Mouse (Mus musculus): ENCODE results near the gene Ddx43.

Ddx43 gene

DNA sequence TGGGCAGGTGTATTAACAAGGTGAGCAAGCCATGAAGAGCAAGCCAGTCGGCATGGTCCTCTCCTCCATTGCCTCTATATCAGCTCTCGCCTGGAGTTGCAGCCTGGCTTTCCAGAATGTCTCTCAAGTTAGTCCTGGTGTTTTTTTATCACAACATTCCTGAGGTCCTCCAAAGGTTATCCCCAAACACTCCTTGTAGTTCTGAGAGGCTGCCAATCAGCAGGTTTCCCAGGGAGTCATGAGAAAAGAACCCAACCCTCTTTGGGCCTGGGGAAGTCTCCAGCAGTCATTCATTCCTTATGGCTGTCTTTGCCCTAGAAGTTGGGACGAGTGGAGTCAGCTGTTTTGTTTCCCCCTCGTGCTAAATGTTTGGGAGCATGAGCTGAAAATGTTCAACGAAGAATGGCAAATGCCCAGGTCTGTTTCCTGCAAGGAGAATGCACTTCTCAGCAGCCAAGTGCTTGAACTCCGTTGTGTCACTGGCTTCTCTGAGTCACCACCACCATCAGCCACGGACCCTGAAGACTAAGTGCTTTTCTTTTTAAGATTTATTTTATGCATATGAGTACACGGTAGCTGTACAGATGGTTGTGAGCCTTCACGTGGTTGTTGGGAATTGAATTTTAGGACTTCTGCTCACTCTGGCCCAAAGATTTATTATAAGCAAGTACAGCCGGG is 22.6 kb upstream of the Ddx43 start:
- DNase-seq (ENCODE audit: low read depth, low spot score): no peak

DNA sequence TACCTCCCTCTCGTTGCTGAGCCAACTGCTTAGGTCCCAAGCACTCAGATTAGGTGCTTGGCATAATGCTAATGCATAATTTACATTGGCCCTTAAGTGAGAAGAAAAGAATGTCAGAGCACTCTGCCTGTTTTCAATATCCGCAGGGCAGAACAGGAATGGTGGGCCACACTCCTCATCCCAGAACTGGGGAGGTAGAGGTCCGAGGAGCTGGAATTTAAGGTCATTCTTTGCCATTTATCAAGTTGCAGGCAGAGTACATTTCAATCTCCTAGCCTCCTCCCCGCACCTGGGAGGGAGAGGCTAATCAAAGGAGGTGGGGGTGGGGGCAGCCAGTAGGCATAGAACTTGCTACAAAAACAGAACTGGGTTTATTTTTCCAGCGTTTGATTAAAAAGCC is 21.2 kb upstream of the Ddx43 start:
- DNase-seq (ENCODE audit: low read depth, low spot score): no peak

DNA sequence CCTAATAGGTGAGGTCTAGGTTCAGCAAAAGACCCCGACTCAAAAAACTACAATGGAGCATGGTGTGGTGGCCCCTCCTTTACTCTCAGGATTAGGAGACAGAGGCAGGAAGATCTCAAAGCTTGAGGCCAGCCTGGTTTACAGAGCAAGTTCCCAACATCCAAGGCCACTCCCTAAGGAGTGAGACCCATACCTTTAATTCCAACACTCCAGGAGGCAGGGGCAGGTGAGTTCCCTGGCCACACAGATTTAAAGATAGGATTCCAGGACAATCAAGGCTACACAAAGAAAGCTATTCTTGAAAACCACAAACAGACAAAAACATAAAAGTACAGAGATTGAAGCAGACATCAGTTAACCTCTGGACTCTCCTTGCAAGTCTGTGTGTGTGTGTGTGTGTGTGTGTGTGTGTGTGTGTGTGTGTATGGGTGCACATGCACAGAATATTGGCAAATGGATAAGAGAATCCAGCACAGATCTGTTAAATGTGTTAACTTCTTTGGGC is 20.6 kb upstream of the Ddx43 start:
- DNase-seq (ENCODE audit: low read depth, low spot score): no peak

DNA sequence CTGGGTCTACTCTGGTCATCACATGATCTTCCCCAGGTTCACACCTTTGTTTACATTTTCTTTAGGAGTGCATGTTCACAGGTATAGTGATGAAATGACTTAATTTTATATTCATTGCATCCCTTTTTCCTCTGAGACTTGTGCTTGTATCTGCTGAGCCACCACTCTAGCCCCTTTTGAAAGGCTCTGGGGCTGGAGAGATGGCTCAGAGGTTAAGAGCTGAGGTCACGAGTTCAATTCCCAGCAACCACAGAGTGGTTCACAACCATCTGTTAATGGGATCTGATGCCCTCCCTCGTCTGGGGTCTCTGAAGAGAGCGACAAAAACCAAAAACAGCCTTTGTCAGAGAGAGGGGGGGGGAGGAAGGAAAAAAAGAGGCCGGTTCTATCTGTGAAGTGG is 20.1 kb upstream of the Ddx43 start:
- DNase-seq (ENCODE audit: low read depth, low spot score): no peak

DNA sequence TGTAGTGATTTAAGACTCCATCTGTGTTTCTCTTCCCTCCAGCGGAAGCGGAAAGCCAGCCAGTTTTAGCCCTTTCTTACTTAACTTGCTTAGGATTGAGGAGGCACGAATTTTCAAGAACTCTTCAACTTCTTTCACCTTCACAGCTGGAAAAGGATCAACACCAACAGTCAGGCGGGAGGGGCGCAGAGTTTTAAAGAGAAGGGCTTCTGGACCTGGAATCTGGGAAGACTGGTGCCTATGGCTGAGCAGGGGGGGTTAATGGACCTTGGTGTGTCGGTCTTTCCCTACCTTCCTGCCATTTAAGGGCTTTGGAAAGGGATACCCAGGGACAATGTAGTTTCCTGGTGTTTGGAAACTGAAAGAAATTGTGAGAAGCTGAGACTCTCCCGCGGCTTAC is 18.0 kb upstream of the Ddx43 start:
- no peak for DNase-seq (ENCODE audit: low read depth, low spot score)

DNA sequence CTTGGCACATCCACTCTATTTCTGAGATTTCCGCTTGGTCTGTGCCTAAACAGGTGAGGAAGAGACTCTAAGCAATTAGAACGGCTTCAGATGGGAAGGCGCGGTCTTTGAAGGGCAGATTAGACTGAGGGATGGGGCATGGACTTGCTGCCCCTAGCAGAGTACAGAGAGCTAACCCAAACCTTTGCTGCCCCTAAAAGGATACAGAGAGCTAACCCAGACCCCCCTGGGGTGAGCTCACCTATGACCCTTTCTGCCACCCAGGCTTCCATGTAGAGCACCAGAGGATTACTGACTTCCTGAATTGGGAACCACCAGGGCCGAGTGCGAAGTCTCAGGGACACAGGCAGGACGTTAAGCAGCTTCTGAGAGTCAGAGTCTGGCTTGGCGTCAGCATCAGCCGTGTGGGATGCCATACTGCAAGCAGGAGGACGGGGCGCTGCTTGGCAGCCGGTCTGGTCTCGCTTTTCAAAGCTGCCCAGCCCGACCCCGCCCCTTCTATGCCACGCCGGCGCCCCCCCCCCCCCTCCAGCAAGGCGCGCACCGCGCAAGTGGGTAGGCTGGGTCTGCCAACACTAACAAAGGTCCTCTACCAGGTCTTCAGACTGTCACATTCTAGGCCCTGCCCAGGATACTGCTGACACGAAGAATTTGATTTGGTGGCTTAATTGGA is 17.3 kb upstream of the Ddx43 start, which contains the start of gene Ooep:
Gene Ooep, minus strand, starts transcription at position 613 of the 673 bp plus-strand sequence.
- no peak for DNase-seq (ENCODE audit: low read depth, low spot score)

DNA sequence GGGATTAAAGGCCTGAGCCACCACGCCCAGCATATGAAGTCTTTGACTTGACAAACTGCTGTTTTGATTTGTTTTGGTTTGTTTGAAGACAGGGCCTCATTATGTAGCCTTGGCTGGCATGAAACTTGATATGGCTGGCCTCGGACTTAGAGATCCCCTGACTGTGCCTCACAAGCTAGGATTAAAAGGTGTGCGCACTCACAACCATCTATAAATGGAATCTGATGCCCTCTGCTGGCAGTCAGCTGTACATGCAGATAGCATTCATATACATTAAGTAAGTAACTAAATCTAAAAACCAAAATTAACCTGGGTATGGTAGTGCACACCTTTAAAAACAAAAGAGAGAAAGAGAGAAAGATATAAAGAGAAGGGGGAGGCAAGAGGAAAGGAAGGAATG is 9.7 kb upstream of the Ddx43 start:
- DNase-seq (ENCODE audit: low read depth, low spot score): no peak

DNA sequence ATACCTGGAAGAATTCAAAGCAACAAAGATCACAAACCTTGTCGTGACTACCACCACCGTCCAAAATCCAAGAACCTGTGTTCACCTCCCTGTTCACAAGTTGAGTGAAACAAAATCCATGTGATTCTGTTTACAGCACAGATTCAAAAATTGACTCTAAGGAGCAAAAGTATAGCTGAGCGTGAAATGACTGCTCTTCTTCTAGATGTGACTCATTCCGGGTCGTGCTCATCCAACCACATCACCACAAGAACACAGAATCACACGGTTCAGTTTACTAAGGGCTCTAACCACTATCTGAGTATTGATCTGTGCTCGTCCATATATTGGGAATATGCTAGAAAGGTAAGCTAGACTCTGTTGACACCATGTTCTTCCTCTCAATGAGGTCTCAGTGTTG is 8.6 kb upstream of the Ddx43 start:
- peak; percentile 13 for DNase-seq (ENCODE audit: low read depth, low spot score)

DNA sequence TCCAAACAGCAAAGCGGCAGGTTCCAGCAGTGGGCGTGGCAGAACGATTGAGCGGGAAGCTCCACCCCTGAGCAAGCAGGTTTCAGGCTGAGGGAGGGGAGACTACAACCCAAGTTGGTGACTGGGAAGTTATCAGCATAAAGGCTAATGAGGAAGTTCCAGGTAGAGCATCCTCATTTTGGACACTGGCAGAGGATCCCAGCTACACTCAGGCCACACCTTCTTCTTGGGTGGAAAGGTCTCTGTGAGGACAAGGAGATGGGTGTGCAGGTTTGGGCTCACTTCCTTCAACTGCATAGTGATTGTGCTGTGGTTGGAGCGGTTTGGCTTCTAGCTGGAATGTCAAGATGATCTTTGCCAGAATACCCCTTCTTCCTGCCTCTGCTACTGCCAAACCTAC is 5.6 kb upstream of the Ddx43 start:
- DNase-seq (ENCODE audit: low read depth, low spot score): no peak

DNA sequence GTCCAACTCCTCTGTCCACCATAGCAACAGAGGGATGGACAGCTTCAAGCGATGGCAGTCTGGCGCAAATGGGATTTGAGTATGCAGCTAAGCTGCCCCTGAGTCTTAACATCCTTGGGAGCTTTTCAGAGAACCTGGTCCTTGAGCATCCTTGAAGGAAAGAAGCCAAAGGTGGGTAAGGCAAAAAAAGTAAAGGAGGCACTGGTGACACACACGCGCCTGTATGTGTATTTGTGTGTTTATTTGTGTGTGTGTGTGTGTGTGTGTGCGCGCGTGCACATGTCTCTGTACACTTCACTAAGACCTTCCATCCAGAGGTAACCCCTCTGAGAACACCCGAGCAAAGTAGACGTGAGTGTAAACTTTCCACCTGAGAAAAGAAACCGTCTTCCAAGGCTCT is 1.8 kb upstream of the Ddx43 start:
- DNase-seq (ENCODE audit: low read depth, low spot score): no peak

DNA sequence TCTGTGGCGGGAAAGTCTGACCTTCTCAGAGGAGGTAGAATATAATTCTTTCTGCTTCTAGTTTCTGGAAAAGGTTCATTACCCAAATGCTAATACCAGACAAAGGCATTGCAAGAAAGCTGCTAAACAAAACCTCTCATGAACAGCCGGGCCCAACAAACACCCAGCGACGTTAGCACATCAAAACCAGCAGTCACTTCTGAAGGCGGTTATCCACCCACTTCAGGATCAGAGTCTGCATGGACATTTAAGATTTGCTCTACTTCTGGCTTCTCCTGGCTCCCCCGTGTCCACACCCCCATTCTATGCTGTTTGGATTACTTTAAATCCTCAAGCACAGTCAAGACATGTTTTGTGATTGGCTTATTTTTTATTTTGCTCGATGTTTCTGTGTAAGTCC is 975 bp upstream of the Ddx43 start:
- DNase-seq (ENCODE audit: low read depth, low spot score): no peak

DNA sequence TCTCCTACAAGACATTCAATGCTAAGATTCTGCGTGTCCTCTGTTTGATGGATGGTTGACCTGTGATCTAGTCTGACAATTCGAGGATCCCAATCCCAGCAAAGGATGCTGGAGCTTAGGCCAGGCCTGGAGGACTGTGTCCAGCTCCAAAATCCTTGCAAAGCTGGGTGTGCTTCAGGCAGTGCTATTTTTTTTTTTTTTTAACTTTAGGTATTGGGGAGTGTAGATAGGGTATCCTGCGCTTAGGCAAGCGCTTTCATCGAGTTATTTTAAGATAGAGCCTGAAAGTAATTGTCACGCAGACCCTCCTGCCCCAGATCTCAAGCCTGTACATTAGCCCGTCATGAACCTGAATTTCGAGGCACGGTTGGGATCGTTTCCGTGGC is 340 bp upstream of the Ddx43 start:
- DNase-seq (ENCODE audit: low read depth, low spot score): no peak

DNA sequence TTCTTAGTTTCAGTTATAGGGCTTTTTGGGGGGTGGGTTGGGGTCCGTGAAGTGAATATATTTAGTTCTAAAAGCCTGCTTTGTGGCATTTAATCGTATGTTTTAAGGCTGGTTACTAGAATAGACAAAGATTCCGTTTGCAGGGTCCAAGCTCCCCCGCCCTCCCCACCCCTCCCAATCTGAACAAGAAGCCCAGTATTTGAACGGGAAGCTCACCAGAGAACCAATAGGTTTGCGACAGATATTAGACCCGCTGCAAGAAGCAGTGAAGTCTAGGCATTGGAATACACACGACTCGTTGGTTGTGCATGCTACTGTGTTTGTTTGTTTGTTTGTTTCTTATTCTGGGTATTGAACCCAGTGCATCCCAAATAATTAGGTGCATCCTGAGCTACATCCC is 940 bp downstream of the Ddx43 start:
- no peak for DNase-seq (ENCODE audit: low read depth, low spot score)

DNA sequence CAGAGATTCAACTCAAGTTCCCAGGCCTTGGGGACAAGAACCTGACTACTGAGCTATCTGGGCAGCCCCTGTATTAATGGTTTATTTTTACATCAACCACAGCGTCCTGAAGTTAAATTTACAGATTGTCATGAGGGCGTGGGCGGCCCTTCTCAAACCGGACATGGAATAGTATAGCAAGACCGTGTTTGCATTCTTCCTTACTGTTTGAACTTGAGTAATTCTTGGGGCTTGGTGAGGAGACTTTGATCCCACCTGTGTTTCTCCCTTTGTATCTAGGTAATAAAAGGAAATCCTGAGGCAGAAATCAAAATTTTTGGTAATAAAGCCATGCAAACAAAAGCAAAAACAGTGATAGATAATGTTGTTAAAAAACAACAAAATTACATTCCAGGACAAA is 5.0 kb downstream of the Ddx43 start:
- DNase-seq (ENCODE audit: low read depth, low spot score): no peak

DNA sequence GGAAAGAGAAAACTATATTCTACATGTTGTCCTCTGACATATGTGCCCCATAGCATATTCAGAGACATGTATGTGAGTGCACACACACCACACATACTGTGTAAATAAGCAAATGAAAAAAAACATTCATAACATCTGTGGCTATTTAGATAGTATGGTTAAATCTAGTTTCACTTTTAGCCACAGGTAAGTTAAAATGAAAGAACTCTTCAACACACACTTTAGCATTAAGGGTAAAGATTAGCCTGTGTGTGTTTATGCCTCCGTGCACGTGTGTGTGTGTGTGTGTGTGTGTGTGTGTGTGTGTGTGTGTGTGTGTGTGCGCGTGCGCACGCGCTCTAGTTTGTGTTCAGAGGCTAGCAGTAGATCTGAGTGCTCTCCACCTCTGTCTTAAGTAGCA is 6.0 kb downstream of the Ddx43 start:
- no peak for DNase-seq (ENCODE audit: low read depth, low spot score)

DNA sequence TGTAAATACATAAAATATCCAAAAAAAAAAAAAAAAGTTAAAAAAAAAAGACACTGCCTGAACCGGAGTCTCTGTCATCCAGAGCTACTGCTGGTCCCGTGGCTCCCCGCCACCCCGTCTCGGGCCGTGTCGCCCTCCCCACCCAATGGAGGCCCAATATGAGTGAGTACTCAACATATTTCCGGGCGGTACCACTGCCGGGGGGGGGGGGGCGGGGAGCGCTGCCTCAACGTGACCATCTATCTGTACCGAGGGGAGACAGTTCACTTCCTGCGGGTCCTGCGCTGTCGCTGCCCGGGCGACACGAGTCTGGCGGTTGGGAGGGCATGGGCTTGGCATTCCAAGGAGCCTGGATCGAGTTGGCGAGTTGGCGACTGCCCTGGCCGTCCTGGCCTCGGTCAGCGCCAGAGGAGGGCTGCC is 31.8 kb downstream of the Ddx43 start:
- peak; percentile 74 for DNase-seq (ENCODE audit: low read depth, low spot score)

DNA sequence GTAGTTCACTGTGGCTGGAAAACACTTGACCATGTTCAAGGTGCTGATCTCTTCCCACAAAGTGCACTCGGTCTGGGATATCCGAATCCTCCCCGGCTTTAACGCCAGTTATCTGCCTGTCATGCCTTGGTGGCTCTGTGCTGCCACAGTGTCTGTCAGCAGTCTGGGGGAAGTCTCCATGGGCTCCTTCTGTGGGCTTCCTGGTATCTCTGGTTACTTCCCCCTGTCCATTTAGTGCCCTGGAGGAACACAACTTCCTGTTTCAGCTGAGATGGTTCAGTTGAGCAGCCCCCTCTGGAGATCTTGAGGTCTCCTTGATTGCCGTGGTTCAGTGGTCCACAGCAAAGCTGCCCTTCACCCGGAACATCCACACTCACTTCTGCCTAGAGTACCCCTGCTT is 32.6 kb downstream of the Ddx43 start:
- no peak for DNase-seq (ENCODE audit: low read depth, low spot score)

DNA sequence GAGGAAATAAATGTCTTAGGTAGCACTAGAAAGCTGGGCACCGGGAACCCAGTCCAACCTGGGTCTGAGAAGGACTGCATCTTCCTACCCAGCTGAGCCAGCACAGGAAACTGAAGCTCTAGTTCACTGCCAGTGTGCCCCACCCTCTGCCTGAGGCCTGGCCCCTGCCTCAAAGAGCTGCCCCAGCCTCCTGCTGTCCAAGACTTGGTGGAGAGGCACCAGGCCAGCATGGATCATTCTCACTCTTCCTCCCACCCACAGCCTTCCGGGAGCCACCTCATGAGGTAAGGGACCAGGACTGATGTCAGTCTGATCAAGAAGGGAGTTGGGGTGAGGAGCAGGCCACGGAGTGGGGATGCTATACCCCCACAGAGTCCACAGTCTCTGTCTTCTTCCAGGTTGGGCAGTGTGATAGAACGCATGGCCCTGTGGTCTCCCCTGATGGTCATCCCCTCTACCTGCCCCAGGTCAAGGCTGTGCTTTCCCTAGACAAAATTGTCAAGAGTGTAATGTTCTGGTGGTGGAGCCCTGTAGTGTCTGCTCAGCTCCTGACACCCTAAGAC is 33.4 kb downstream of the Ddx43 start:
- no peak for DNase-seq (ENCODE audit: low read depth, low spot score)

DNA sequence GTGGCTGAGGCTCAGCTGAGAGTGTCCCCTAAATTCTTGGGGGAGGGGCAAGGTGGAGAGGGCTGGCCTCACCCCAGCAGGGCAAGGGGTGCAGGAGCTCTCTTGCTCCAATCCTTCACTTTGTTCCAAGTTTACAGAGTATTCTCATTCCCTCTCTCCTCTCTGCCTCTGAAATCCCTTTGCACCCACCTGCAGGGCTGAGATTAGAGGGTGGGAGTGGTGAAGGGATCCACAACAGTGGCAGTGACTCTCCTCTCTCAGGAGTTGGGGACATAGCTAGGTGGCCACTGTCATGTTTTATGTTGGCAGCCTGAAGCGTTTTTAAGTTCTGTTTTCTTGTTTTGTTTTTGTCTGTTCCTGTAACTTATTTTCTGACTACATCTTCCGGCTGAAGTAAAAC is 34.0 kb downstream of the Ddx43 start:
- DNase-seq (ENCODE audit: low read depth, low spot score): no peak

DNA sequence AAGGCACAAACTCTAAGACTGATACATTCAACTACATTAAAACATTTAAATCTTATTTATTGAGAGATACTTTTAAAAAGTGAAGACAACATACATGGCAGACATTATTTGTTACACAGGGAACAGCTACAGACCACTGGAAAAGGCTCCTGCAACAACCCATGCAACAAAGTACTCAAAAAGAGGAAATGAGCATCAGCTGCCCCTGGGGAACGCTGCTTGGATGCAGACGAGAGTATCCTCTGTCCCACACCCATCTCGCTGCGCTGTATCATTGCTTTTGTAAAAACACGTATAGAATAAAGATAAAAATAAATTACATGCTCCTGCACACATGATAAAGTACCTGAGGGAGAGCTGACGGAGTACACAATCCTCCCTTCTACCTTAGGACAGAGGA is 34.9 kb downstream of the Ddx43 start:
- DNase-seq (ENCODE audit: low read depth, low spot score): no peak

DNA sequence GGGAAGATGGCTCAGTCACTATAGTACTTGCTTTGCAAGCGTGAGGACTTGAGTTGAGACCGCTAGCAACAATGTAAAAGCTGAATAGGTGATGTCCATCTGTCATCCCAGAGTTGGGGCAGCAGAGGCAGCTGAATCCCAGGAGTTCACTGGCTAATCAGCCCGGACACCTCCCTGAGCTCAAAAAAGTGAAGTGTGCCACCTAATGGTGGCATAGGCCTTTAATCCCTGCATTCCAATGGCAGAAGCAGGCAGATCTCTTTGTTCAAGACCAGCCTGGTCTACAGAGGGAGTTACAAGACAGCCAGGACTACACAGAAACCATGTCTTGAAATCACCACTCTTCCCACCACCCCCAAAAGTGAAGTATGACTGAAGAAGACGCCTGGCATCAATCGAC is 36.9 kb downstream of the Ddx43 start:
- DNase-seq (ENCODE audit: low read depth, low spot score): no peak

DNA sequence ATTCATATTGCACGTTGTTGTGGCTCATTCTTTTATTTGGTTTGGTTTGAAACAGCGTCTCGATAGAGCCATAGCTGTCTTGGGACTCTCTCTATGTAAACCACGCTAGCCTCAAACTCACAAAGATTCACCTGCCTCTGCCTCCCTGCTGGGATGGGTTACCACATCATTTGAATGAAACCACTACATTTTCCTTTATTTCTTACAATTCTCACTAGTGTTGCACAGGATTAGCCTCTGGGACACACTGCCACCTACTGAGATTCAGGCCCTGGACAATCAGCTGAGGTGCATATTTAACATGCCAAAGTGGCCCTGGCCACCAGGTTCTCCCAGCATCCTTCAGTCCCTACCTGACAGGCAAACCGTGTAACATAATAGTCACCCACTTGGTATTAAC is 43.8 kb downstream of the Ddx43 start:
- DNase-seq (ENCODE audit: low read depth, low spot score): no peak

DNA sequence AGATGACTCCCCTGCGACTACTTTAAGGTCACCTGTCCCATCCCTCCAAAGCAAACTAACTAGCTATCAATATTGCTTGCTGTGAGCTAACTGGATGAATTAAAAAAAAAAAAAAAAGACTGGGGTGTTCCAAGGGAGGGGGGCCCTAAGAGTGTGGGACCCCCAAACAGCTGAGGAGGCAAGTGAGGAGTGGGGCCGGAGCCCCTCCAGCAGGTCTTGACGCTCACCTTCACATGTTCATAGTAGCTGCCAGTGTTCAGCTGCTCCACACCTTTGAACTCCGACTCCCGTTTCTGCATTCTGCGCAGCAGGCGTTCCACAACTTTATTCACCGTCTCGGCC is 46.6 kb downstream of the Ddx43 start:
- DNase-seq (ENCODE audit: low read depth, low spot score): no peak
